Mouse (Mus musculus): ENCODE measurements at regions not wholly inside any gene's neighbourhood (a gene's known extent, or its start where the extent isn't known, plus 50 kb on each side); places are given as distances from the start of the nearest gene placed in this dataset.

GRCm38 (mm10) chr13:90642206-90642823 lies 262.8 kb downstream of the Atp6ap1l start:
- DNase-seq (ENCODE audit: extremely low spot score in 1 of 2, low spot score in 1 of 2): no peak

Data from frontal cortex, adult 2 months (tissue).